Mouse (Mus musculus): ENCODE measurements around the gene Coq2.

Gene Coq2

DNA sequence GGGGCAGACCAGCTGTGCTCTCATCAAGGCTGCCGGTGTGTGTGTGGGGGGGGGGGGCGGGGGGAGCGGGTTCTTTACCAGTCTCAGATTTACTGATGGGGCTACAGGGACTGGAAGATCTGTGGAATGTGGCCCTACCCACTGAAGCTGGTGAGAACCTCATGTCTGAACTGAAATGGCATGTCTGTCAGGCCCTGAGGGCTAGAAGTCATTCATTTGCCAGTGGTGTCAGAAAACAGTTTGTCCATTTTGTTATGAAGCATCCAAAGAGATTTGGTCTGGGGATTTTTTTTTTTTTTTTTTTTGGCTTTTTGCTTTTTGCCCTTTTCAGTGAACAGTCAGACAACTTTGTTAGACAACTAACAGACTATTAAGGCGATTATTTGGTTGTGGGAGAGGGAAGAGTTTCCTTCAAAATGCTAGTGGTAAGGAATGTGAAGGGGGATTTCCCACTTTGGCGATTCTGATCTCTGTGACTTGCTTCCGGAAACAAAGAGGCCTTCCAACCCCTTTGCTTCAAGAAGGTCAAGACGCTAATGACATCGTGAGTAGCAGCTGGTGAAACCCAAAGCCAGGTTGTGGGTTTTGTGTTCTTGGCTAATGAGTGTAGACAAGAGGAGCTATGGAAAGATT, 52.9 kb downstream of the Coq2 start:
- no peak for DNase-seq (ENCODE audit: low spot score in 2 of 2)

DNA sequence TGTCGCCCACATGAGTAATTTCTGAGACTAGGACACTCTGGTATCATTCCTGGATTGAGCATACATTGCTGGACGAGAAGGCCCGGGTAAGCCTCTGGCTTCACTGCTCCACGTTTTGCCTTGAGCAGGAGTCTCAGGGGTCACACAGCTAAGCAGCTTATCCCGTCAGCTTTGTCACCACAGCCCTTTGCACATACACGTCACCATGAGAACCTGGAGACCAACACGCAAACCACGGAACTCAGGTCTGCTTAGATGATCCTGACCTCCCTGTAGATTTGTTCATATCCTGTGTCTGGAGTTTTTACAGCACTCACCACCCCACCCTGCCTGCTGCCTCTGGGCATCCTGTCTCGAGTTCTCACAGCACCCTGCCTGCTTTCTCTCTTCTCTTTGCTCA, 54.0 kb downstream of the Coq2 start:
- no peak for DNase-seq (ENCODE audit: low spot score in 2 of 2)

DNA sequence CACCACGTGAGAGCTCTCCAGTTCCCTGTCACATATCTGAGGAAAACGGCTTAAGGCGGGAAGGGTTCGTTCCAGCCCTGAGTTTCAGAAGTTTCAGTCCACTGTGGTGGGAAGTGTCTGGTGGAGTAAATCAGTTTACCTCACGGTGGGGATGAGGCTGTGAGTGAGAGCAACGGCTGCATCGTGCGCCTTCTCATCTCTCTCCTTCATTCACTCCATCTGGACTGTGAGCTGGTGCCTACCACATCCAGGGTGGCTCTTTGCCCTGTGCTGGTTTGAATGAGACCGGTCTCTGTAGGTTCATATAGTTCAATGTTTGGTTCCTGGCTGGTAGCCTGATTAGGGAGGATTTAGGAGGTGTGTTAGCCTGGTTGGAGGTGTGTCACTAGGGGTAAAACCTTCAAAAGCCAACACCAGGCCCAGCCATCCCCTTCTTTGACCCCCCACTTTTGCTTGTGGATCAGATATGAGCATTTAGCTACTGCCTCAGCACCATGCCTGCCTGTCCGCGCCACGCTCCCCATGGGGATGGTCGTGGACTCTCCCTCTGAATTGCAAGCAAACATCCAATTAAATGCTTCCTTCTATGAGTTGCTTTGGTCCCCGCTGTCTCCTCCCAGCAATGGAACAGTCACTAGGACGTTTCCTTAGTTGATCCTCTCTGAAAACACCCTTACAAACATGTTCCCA, 55.2 kb downstream of the Coq2 start:
- no peak for DNase-seq (ENCODE audit: low spot score in 2 of 2)

DNA sequence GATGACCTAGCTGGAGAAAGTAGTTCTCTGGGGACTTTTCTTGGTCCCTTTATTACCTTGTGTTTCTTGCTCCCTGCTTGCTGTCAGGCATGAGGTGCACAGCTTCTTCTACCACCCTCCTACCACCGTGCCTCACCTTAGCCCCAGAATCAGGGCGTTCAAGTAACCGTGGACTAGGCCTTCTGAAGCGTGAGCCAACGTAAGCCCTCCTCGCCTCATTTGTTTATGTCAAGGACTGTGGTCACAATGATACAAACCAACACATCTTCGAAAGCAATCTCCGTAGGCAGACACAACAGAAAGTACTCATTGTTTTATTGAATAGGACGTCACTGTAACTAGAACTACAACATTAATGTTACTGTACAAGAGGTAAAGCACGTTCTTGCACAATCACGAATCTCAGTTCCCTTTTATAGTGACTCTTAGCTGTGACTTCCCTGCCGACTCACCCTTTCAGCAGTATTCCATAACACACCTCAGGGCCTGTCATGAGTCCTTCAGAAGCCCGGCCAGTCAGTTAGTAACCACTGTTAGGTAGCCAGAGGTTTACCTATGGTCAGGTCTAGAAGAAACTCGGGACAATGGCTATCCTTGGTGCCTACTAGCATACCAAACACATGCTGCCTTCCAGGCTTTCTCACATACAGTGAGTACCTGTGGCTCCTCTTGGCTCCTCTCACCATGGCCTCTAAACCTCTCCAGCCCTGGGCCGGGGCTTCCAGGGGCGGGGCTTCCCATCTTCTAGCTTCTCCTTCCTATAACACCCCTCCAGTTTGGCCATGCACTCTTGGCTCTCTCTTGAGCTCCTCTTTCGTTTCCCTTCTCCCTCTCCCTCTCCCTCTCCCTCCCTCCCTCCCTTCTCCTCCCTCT, 60.8 kb downstream of the Coq2 start:
- DNase-seq (ENCODE audit: low spot score in 2 of 2) = no peak

DNA sequence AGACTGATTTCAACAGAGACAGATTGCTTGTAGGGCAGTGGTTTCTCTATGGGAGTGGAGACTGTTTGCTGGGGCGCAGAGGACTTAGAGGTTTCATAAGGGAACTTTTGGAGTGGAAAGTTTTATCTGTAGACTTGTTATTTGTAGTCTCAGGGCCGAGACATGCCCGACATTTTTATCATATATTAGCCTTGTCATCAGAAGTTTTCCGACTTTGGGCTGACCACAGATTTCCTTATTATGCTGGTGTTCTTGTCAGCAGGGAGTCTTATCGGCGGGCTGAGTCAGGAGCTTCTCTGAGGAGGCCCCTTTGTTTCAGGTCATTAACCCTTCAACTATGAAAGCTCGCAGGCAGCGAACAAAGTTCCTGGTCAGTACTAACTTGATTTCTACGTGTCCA, 67.1 kb downstream of the Coq2 start:
- no peak for DNase-seq (ENCODE audit: low spot score in 2 of 2)

DNA sequence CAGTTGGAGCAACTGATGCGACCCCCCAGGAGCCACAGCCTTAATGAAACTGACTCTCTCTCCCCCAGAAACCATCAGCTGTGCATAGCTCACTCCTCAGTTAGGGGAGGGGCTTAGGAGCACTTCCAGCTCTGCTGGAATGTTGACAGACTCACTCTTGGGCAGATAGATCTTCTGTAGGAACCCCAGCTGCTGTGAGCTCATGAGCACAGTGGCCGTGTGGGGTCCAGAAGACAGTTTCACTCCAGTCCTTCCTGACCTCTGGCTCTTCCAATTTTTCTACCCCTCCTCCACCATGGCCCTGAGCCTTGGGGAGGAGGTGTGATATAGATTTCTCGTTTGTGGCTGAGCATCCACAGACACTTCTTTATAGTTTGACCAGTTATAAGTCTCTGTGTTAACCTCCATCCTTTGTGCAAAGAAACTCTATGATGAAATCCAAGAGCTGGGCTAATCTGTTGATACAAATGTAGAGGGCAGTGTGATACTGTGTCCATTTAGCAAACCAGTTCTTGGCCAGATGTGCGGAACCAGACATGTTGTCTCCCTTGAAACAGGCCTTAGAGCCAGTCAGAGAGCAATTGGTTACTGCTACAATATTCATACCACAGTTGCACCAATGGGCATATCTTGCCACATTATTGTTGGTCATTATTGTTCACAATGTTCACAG, 67.7 kb downstream of the Coq2 start:
- no peak for DNase-seq (ENCODE audit: low spot score in 2 of 2)

DNA sequence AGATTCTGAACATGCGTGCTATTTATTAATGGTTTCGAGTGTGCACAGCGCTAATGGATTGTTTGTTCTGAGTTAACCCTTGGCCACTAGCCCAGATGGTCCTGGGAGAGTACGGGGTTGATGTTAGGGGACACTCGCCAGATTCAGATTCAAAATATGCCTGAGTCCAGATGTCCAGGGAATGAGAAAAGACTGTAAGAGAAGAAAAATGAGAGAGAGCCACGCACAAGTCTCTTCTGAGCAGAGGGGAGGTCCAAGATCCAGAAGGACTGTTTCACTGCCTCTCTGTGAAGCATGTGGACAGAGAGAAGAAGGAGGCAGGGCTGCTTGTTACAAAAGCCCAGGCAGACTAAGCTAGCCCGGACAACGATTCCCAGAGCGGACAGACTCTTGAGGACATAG, 69.1 kb downstream of the Coq2 start:
- no peak for DNase-seq (ENCODE audit: low spot score in 2 of 2)

Data from left cerebral cortex, adult 9 months (tissue).